Mouse (Mus musculus) MEL-GATA-1-ER (cell line): ENCODE data around the gene Pde6b.

Experiments used
- DNase-seq: peaks from one replicate; pipeline ENCODE4 v3.0.0-alpha.2; 2012; ENCODE audit warnings: low read depth; ENCODE audit errors: extremely low read depth

The Pde6b gene

DNA sequence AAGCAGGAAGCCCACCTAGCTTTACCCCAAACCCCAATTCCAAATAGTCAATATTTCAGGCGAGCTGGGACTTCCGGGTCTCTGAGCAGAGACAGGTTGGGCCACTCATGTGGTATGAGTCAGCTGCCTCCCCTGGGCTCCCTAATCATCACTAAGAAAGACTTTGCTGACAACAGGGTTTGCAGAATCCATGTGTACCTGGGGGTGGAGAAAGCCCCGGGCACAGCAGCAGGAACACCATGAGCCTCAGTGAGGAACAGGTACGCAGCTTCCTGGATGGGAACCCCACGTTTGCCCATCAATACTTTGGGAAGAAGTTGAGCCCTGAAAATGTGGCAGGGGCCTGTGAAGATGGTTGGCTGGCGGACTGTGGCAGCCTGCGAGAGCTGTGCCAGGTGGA lies at the start of gene Pde6b:
TSS of gene Pde6b (plus strand) at position 191 of the 400 bp plus-strand sequence.
- no peak for DNase-seq

GRCm38 (mm10) chr5:108343680-108344170 lies 44.5 kb upstream of the Pde6b start:
- DNase-seq = no peak

DNA sequence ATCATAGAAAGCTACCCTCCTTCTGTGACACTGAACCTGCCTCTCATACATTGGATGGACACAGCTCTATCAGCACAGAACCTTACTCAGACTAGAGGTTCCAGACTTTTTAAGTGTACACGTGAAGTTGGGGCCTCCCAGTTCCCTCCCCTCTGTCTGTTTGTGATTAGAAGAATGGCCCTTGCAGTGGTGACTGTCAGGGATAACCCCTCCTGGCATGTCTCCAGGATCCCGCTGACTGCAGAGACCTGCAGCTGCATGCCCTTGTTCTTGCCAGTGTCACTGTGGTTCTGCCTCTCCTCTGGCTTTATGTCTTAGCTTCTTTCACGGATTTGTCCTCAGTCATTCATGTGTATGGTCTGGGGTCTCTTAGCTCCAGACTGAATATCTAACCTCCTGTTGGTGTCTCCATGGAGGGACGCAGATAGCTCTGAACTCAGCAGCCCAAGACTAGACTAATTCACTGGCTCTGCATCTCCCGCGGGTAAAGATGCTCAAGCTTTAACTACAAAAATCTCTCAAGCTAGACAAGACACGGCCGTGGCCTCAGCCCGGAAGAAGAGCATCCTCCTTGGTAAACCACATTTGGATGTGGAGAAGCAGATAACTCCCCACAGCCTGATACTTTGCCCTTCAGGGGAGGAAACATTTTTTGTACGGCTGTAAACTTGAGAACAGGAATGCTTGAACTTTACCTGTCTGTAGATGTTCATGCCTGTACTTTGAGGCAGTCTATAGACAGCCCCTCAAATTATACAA lies 42.7 kb upstream of the Pde6b start:
- peak; percentile 26 for DNase-seq

DNA sequence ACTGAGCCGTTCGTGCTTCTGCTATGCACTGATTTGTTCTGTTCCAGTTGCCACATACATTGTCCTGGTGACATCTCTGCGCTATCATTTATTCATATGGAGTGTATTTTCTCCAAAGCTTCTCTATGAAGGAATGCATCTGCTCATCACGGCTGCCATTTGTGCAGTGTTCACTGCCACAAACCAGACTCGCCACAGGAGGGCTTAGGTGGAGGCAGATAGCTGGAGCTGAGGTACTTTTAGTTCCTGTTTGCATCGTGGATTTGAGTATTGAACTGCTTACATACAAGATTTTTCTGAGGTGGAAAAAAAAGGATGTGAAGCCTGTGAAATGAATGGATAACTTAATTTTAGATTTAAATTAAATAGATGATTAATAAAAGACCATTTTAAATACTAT lies 40.3 kb upstream of the Pde6b start:
- no peak for DNase-seq

- no peak for DNase-seq
Measured at GRCm38 (mm10) chr5:108349511-108350148, 38.6 kb upstream of the Pde6b start.

DNA sequence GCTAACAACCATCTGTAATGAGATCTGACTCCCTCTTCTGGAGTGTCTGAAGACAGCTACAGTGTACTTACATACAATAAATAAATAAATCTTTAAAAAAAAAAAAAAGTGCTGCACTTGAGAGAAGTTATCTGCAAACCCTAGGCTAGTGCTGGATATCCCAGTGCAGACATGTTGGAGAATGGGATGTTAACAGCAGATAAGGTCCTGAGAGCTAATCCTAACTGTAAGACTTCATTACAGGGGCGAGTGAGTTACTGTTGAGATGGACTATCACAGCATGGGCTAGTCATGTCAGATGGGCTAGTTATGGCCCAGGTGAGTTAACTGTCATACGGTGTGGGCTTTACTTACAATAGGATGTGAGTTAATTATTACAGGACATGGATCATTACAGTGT lies 34.1 kb upstream of the Pde6b start:
- no peak for DNase-seq

- DNase-seq = no peak
Measured at GRCm38 (mm10) chr5:108357862-108358261, 30.3 kb upstream of the Pde6b start.

GRCm38 (mm10) chr5:108359491-108359890 lies 28.7 kb upstream of the Pde6b start:
- no peak for DNase-seq

DNA sequence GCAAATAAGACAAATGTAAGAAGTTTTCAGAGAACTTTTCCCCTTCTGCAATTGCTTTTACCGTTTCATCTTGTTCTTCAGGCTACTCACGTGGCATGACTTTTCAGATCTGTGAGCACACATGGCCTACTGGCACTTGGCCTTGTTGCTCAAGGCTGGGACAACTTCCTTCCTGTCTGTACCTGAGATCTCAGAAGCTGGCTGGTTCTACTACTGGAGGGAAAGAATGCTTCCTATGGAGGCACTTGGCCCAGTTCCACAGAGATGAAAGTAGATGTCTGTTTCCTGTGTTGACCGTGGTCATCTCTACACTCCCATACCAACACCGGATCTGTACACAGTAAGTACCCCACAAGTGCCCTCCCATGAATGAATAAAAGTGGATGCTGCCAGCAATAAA lies 28.0 kb upstream of the Pde6b start:
- DNase-seq = no peak

GRCm38 (mm10) chr5:108362330-108362729 lies 25.9 kb upstream of the Pde6b start:
- DNase-seq = no peak

DNA sequence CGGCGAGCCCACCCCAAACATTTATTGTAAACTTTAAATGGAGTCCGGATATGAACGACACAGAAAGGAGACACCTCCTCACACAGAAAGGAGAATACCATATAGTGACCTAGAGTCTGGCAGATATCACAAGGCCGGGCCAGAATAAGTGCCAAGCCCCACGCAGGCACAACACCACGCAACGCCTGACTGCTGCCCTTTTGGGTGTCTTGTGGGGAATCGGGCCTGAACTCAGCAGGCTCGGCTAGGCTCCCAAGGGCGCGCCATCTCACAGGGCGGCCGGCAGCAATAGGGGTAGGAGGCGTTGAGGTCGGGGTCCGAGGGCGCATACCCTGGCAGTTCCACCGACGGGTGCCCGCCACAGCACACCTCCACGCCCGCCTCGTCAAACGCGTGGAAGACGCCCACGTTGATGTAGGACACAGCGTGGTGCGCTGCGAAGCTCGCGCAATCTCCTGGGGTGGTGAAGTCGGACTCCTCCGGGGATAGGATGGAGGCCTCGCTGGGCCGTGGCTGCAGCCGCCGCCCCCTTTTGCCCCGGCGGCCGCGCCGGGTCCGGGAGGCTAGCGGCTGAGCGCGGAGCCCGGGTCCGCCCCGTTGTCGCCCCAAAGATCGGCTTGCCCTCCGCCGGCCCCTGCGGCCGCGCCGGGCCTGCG lies 21.7 kb upstream of the Pde6b start:
- DNase-seq = no peak

DNA sequence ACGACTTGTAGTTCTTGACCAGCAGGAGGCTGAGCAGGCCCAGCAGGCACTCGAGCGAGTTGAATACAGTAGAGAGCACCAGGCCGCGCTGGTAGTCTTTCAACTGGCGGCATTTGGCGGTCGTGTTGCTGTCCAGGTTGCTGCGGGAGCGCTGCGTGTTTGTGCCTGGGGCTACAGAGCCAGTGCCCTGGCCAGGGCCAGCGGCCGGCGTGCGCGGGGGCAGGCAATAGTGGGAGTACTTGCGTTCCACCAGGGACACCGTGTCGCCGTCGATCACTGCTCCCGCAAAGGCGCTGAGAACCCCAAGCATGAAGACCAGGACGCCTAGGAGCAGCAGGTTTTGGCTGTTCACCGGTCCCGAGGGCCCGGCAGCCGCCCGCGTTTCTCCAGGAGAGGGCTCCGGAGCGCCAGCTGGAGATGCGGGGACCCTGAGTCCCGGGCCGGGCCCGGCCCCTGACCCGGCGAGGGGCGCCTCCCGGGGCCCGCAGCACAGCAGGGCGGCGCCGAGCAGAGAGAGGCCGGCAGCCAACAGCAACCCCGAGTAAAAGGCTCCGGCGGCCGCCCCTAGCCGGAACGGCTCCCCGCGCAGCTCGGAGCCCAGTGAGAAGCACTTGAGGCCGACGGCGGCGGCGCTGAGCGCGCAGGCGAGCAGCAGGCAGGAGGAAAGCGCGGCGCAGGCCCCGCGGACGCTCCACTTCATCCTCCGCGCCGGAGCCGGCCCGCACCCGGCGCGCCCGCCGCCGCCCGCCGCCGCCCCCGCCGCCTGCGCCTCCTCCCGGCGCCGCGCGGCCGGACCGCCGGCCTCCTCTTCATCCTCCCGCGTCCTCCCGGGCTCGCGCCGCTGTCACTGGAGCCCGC lies 21.0 kb upstream of the Pde6b start:
- DNase-seq = no peak

GRCm38 (mm10) chr5:108367871-108368332 lies 20.3 kb upstream of the Pde6b start, which contains the start of gene Gm42517:
Gene Gm42517 (minus strand): TSS chr5:108367922.
- no peak for DNase-seq

- no peak for DNase-seq
Measured at GRCm38 (mm10) chr5:108368446-108368845, 19.7 kb upstream of the Pde6b start.

GRCm38 (mm10) chr5:108368851-108369621 lies 19.2 kb upstream of the Pde6b start:
- DNase-seq = no peak

- DNase-seq = no peak
Measured at GRCm38 (mm10) chr5:108369964-108370363, 18.2 kb upstream of the Pde6b start.

DNA sequence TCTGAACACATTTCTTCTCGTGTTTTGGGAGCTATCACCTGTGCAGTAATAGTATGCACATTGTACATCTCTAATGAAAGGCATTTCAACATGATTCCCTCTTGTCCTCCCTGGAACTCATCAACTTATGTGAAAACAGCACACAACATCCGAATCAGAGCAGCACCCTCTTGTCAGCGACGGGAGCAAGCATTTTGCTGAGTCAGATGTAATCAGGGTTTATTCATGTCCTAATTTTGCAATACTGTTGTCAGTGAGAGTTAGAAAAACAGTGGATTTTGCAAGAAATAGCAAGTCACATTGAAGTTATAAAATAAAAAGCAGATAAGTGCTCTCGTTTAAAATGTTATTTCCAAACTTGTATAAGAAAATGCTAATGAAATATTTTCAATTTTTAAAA lies 14.1 kb upstream of the Pde6b start:
- no peak for DNase-seq

GRCm38 (mm10) chr5:108376059-108376458 lies 12.1 kb upstream of the Pde6b start:
- DNase-seq = peak; percentile 61

- DNase-seq = no peak
Measured at GRCm38 (mm10) chr5:108378346-108378745, 9.8 kb upstream of the Pde6b start.

DNA sequence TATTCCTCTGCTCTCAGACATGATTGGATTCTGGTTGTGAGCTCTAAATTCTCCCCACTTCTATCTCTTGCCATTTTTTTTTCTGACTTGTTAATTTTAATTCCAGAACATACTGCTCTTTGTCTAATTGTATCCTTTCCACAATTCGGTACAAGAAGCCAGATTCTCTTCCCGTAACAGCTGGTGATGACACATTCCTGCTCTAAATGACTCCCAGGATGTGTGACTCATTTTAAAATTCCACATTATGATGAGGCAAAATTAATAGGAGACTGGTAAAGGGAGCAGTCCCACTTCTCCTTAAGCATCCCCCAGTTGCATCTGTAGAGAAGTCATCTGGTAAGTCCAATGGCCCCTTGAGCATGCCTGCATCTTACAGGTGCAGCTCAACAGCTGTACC lies 2.6 kb upstream of the Pde6b start:
- no peak for DNase-seq
